Mouse (Mus musculus): ENCODE results near the gene Invs. TPM values are rescaled to one million over a fixed set of nuclear protein-coding genes. Genes with fewer than 3 reads are reported as not detected.
A peak's percentile ranks its signal among the peaks of the same experiment; 100 is the strongest.
"Not testable (repeated sequence)": the region's sequence is repeated elsewhere in the genome, so short reads cannot be mapped to it uniquely, and the experiment has no call there.

The Invs gene
- polyA plus RNA-seq, 1 experiment = 3.6 TPM

GRCm38 (mm10) chr4:48396949-48397348, 117.4 kb downstream of the Invs start:
- 97% methylated on average over 3 of the region's 3 CpGs for WGBS
- TF ChIP-seq CTCF (IDR thresholded peaks at IDR 0.05; ENCODE audit: borderline replicate concordance, control insufficient read depth, extremely low read depth, insufficient read depth, low read length, poor library complexity) = no peak
- no peak for TF ChIP-seq POLR2A (IDR thresholded peaks at IDR 0.05; ENCODE audit: control insufficient read depth, extremely low read depth, insufficient read depth, low read length, poor library complexity)
- no peak overlapping the region for H3K4me3 ChIP-seq (ENCODE audit: control insufficient read depth, insufficient read depth, low read length)
- H3K27ac ChIP-seq (ENCODE audit: control insufficient read depth, insufficient read depth, low read length) = no peak overlapping the region
- no peak for DNase-seq
- no peaks in the 10 kb centered on the region for H3K27me3 ChIP-seq (ENCODE audit: control insufficient read depth, insufficient read depth, low read length)
- no peaks in the 10 kb centered on the region for H3K4me1 ChIP-seq (replicated peaks; ENCODE audit: control insufficient read depth, insufficient read depth, low read length)
- no peaks in the 10 kb centered on the region for H3K36me3 ChIP-seq (ENCODE audit: control insufficient read depth, insufficient read depth, low read length)

GRCm38 (mm10) chr4:48403066-48403640, 123.6 kb downstream of the Invs start:
- Histone ChIP-seq H3K27ac (ENCODE audit: control insufficient read depth, insufficient read depth, low read length) (no peak overlapping the region), H3K36me3 (ENCODE audit: control insufficient read depth, insufficient read depth, low read length) (no peaks in the 10 kb centered on the region), H3K27me3 (ENCODE audit: control insufficient read depth, insufficient read depth, low read length) (no peaks in the 10 kb centered on the region), H3K4me1 (replicated peaks; ENCODE audit: control insufficient read depth, insufficient read depth, low read length) (no peaks in the 10 kb centered on the region), H3K4me3 (ENCODE audit: control insufficient read depth, insufficient read depth, low read length) (no peak overlapping the region)
- WGBS = 95% methylated on average over 16 of the region's 16 CpGs
- DNase-seq = no peak
- TF ChIP-seq CTCF (IDR thresholded peaks at IDR 0.05; ENCODE audit: borderline replicate concordance, control insufficient read depth, extremely low read depth, insufficient read depth, low read length, poor library complexity) = no peak
- TF ChIP-seq POLR2A (IDR thresholded peaks at IDR 0.05; ENCODE audit: control insufficient read depth, extremely low read depth, insufficient read depth, low read length, poor library complexity) = no peak

- H3K4me3 ChIP-seq (ENCODE audit: control insufficient read depth, insufficient read depth, low read length); H3K4me1 ChIP-seq (replicated peaks; ENCODE audit: control insufficient read depth, insufficient read depth, low read length); H3K27ac ChIP-seq (ENCODE audit: control insufficient read depth, insufficient read depth, low read length); DNase-seq; H3K27me3 ChIP-seq (ENCODE audit: control insufficient read depth, insufficient read depth, low read length); H3K36me3 ChIP-seq (ENCODE audit: control insufficient read depth, insufficient read depth, low read length): not testable (repeated sequence)
- WGBS = 95% methylated on average over 10 of the region's 10 CpGs
These were observed 126.3 kb downstream of the Invs start for GRCm38 (mm10) chr4:48405724-48406491.

GRCm38 (mm10) chr4:48407350-48408039, 127.9 kb downstream of the Invs start:
- no peak for TF ChIP-seq POLR2A (IDR thresholded peaks at IDR 0.05; ENCODE audit: control insufficient read depth, extremely low read depth, insufficient read depth, low read length, poor library complexity)
- TF ChIP-seq CTCF (IDR thresholded peaks at IDR 0.05; ENCODE audit: borderline replicate concordance, control insufficient read depth, extremely low read depth, insufficient read depth, low read length, poor library complexity) = no peak
- no peaks in the 10 kb centered on the region for H3K4me1 ChIP-seq (replicated peaks; ENCODE audit: control insufficient read depth, insufficient read depth, low read length)
- no peak overlapping the region for H3K27ac ChIP-seq (ENCODE audit: control insufficient read depth, insufficient read depth, low read length)
- 81% methylated on average over 18 of the region's 18 CpGs for WGBS
- H3K36me3 ChIP-seq (ENCODE audit: control insufficient read depth, insufficient read depth, low read length) = no peaks in the 10 kb centered on the region
- peak; percentile 48 for DNase-seq
- H3K27me3 ChIP-seq (ENCODE audit: control insufficient read depth, insufficient read depth, low read length) = no peaks in the 10 kb centered on the region
- H3K4me3 ChIP-seq (ENCODE audit: control insufficient read depth, insufficient read depth, low read length) = no peak overlapping the region

- no peak overlapping the region for H3K27ac ChIP-seq (ENCODE audit: control insufficient read depth, insufficient read depth, low read length)
- H3K4me3 ChIP-seq (ENCODE audit: control insufficient read depth, insufficient read depth, low read length) = no peak overlapping the region
- WGBS = 97% methylated on average over 8 of the region's 8 CpGs
- H3K4me1 ChIP-seq (replicated peaks; ENCODE audit: control insufficient read depth, insufficient read depth, low read length) = no peaks in the 10 kb centered on the region
- H3K27me3 ChIP-seq (ENCODE audit: control insufficient read depth, insufficient read depth, low read length) = no peaks in the 10 kb centered on the region
- TF ChIP-seq CTCF (IDR thresholded peaks at IDR 0.05; ENCODE audit: borderline replicate concordance, control insufficient read depth, extremely low read depth, insufficient read depth, low read length, poor library complexity) (no peak), POLR2A (IDR thresholded peaks at IDR 0.05; ENCODE audit: control insufficient read depth, extremely low read depth, insufficient read depth, low read length, poor library complexity) (no peak)
- no peak for DNase-seq
- H3K36me3 ChIP-seq (ENCODE audit: control insufficient read depth, insufficient read depth, low read length) = no peaks in the 10 kb centered on the region
These were observed 133.9 kb downstream of the Invs start for GRCm38 (mm10) chr4:48413473-48413872.

- Histone ChIP-seq H3K4me3 (ENCODE audit: control insufficient read depth, insufficient read depth, low read length) (no peak overlapping the region), H3K27me3 (ENCODE audit: control insufficient read depth, insufficient read depth, low read length) (no peaks in the 10 kb centered on the region), H3K36me3 (ENCODE audit: control insufficient read depth, insufficient read depth, low read length) (no peaks in the 10 kb centered on the region), H3K4me1 (replicated peaks; ENCODE audit: control insufficient read depth, insufficient read depth, low read length) (no peaks in the 10 kb centered on the region), H3K27ac (ENCODE audit: control insufficient read depth, insufficient read depth, low read length) (no peak overlapping the region)
- TF ChIP-seq CTCF (IDR thresholded peaks at IDR 0.05; ENCODE audit: borderline replicate concordance, control insufficient read depth, extremely low read depth, insufficient read depth, low read length, poor library complexity) (no peak), POLR2A (IDR thresholded peaks at IDR 0.05; ENCODE audit: control insufficient read depth, extremely low read depth, insufficient read depth, low read length, poor library complexity) (no peak)
- 92% methylated on average over 10 of the region's 10 CpGs for WGBS
- no peak for DNase-seq
These were observed 136.3 kb downstream of the Invs start for GRCm38 (mm10) chr4:48415838-48416335.

Data from thymus, adult 2 months (tissue).